Mouse (Mus musculus): Measurements from ENCODE around the gene Il7r. TPM values are rescaled to one million over a fixed set of nuclear protein-coding genes. Genes with fewer than 3 reads are reported as not detected.
"Not testable (repeated sequence)": the region's sequence is repeated elsewhere in the genome, so short reads cannot be mapped to it uniquely, and the experiment has no call there.

Gene Il7r
- polyA plus RNA-seq, 1 experiment, result not detected

GRCm38 (mm10) chr15:9567316-9567715, 37.3 kb upstream of the Il7r start:
- no peak overlapping the region for H3K9ac ChIP-seq (ENCODE audit: low read depth, poor library complexity, severe bottlenecking)
- H3K36me3 ChIP-seq (ENCODE audit: control insufficient read depth, insufficient read depth, low read length, poor library complexity, severe bottlenecking), result no peaks in the 10 kb centered on the region
- TF ChIP-seq CTCF (IDR thresholded peaks at IDR 0.05; ENCODE audit: low read depth, low read length) (no peak), EP300 (IDR thresholded peaks at IDR 0.05; ENCODE audit: insufficient read depth, low read depth, low read length) (no peak), POLR2A (IDR thresholded peaks at IDR 0.05; ENCODE audit: insufficient read depth, low read length) (no peak)
- H3K27me3 ChIP-seq (ENCODE audit: control insufficient read depth, insufficient read depth, low read length, poor library complexity, severe bottlenecking), result no peaks in the 10 kb centered on the region
- no peak overlapping the region for H3K27ac ChIP-seq (ENCODE audit: insufficient read depth, low read length)
- no peaks in the 10 kb centered on the region for H3K9me3 ChIP-seq (replicated peaks; ENCODE audit: control insufficient read depth, insufficient read depth, low read length, poor library complexity, severe bottlenecking)
- no peak overlapping the region for H3K4me3 ChIP-seq (ENCODE audit: low read depth, low read length)
- no peaks in the 10 kb centered on the region for H3K4me1 ChIP-seq (ENCODE audit: control insufficient read depth, insufficient read depth, low read length)

- H3K9ac ChIP-seq (ENCODE audit: low read depth, poor library complexity, severe bottlenecking), result no peak overlapping the region
- no peaks in the 10 kb centered on the region for H3K27me3 ChIP-seq (ENCODE audit: control insufficient read depth, insufficient read depth, low read length, poor library complexity, severe bottlenecking)
- TF ChIP-seq POLR2A (IDR thresholded peaks at IDR 0.05; ENCODE audit: insufficient read depth, low read length), result no peak
- no peak for TF ChIP-seq EP300 (IDR thresholded peaks at IDR 0.05; ENCODE audit: insufficient read depth, low read depth, low read length)
- no peak for TF ChIP-seq CTCF (IDR thresholded peaks at IDR 0.05; ENCODE audit: low read depth, low read length)
- no peaks in the 10 kb centered on the region for H3K36me3 ChIP-seq (ENCODE audit: control insufficient read depth, insufficient read depth, low read length, poor library complexity, severe bottlenecking)
- no peaks in the 10 kb centered on the region for H3K9me3 ChIP-seq (replicated peaks; ENCODE audit: control insufficient read depth, insufficient read depth, low read length, poor library complexity, severe bottlenecking)
- H3K4me1 ChIP-seq (ENCODE audit: control insufficient read depth, insufficient read depth, low read length), result no peaks in the 10 kb centered on the region
- H3K4me3 ChIP-seq (ENCODE audit: low read depth, low read length), result no peak overlapping the region
- H3K27ac ChIP-seq (ENCODE audit: insufficient read depth, low read length), result no peak overlapping the region
These were observed 35.4 kb upstream of the Il7r start for GRCm38 (mm10) chr15:9565396-9565795.

GRCm38 (mm10) chr15:9564156-9564555, 34.2 kb upstream of the Il7r start:
- Histone ChIP-seq H3K9ac (ENCODE audit: low read depth, poor library complexity, severe bottlenecking) (no peak overlapping the region), H3K27me3 (ENCODE audit: control insufficient read depth, insufficient read depth, low read length, poor library complexity, severe bottlenecking) (no peaks in the 10 kb centered on the region), H3K27ac (ENCODE audit: insufficient read depth, low read length) (no peak overlapping the region), H3K4me3 (ENCODE audit: low read depth, low read length) (no peak overlapping the region), H3K4me1 (ENCODE audit: control insufficient read depth, insufficient read depth, low read length) (no peaks in the 10 kb centered on the region), H3K9me3 (replicated peaks; ENCODE audit: control insufficient read depth, insufficient read depth, low read length, poor library complexity, severe bottlenecking) (no peaks in the 10 kb centered on the region), H3K36me3 (ENCODE audit: control insufficient read depth, insufficient read depth, low read length, poor library complexity, severe bottlenecking) (no peaks in the 10 kb centered on the region)
- TF ChIP-seq EP300 (IDR thresholded peaks at IDR 0.05; ENCODE audit: insufficient read depth, low read depth, low read length), result no peak
- no peak for TF ChIP-seq POLR2A (IDR thresholded peaks at IDR 0.05; ENCODE audit: insufficient read depth, low read length)
- TF ChIP-seq CTCF (IDR thresholded peaks at IDR 0.05; ENCODE audit: low read depth, low read length), result no peak

GRCm38 (mm10) chr15:9557264-9557663, 27.3 kb upstream of the Il7r start:
- H3K4me3 ChIP-seq (ENCODE audit: low read depth, low read length); H3K9ac ChIP-seq (ENCODE audit: low read depth, poor library complexity, severe bottlenecking); H3K36me3 ChIP-seq (ENCODE audit: control insufficient read depth, insufficient read depth, low read length, poor library complexity, severe bottlenecking); H3K27ac ChIP-seq (ENCODE audit: insufficient read depth, low read length); H3K9me3 ChIP-seq (replicated peaks; ENCODE audit: control insufficient read depth, insufficient read depth, low read length, poor library complexity, severe bottlenecking); H3K4me1 ChIP-seq (ENCODE audit: control insufficient read depth, insufficient read depth, low read length); H3K27me3 ChIP-seq (ENCODE audit: control insufficient read depth, insufficient read depth, low read length, poor library complexity, severe bottlenecking): not testable (repeated sequence)

- Histone ChIP-seq H3K9ac (ENCODE audit: low read depth, poor library complexity, severe bottlenecking) (no peak overlapping the region), H3K27me3 (ENCODE audit: control insufficient read depth, insufficient read depth, low read length, poor library complexity, severe bottlenecking) (no peaks in the 10 kb centered on the region), H3K4me1 (ENCODE audit: control insufficient read depth, insufficient read depth, low read length) (no peaks in the 10 kb centered on the region), H3K9me3 (replicated peaks; ENCODE audit: control insufficient read depth, insufficient read depth, low read length, poor library complexity, severe bottlenecking) (no peaks in the 10 kb centered on the region), H3K36me3 (ENCODE audit: control insufficient read depth, insufficient read depth, low read length, poor library complexity, severe bottlenecking) (no peaks in the 10 kb centered on the region), H3K4me3 (ENCODE audit: low read depth, low read length) (no peak overlapping the region), H3K27ac (ENCODE audit: insufficient read depth, low read length) (no peak overlapping the region)
- TF ChIP-seq CTCF (IDR thresholded peaks at IDR 0.05; ENCODE audit: low read depth, low read length), result no peak
- no peak for TF ChIP-seq EP300 (IDR thresholded peaks at IDR 0.05; ENCODE audit: insufficient read depth, low read depth, low read length)
- TF ChIP-seq POLR2A (IDR thresholded peaks at IDR 0.05; ENCODE audit: insufficient read depth, low read length), result no peak
These were observed 19.0 kb upstream of the Il7r start for GRCm38 (mm10) chr15:9548951-9549350.

GRCm38 (mm10) chr15:9535200-9535599, 5.2 kb upstream of the Il7r start:
- Histone ChIP-seq H3K9ac (ENCODE audit: low read depth, poor library complexity, severe bottlenecking) (no peak overlapping the region), H3K4me3 (ENCODE audit: low read depth, low read length) (no peak overlapping the region), H3K9me3 (replicated peaks; ENCODE audit: control insufficient read depth, insufficient read depth, low read length, poor library complexity, severe bottlenecking) (no peaks in the 10 kb centered on the region), H3K36me3 (ENCODE audit: control insufficient read depth, insufficient read depth, low read length, poor library complexity, severe bottlenecking) (no peaks in the 10 kb centered on the region), H3K27ac (ENCODE audit: insufficient read depth, low read length) (no peak overlapping the region), H3K27me3 (ENCODE audit: control insufficient read depth, insufficient read depth, low read length, poor library complexity, severe bottlenecking) (no peaks in the 10 kb centered on the region), H3K4me1 (ENCODE audit: control insufficient read depth, insufficient read depth, low read length) (no peaks in the 10 kb centered on the region)
- TF ChIP-seq POLR2A (IDR thresholded peaks at IDR 0.05; ENCODE audit: insufficient read depth, low read length) (no peak), CTCF (IDR thresholded peaks at IDR 0.05; ENCODE audit: low read depth, low read length) (no peak), EP300 (IDR thresholded peaks at IDR 0.05; ENCODE audit: insufficient read depth, low read depth, low read length) (no peak)

Measured in ES-Bruce4 (cell line).